Mouse (Mus musculus) brown adipose tissue, adult 24 weeks (tissue): ENCODE measurements around the gene Btbd1. TPM values are rescaled to one million over a fixed set of nuclear protein-coding genes. Genes with fewer than 3 reads are reported as not detected.

ENCODE experiments used
- H3K27ac ChIP-seq: fragments of 200-500 bp; replicated peaks from 2 replicates; pipeline ENCODE4 v1.5.1; 2012; ENCODE audit warnings: low read depth, mild to moderate bottlenecking, low read length
- H3K4me1 ChIP-seq: fragments of 200-500 bp; 2 replicates; pipeline ENCODE4 v1.6.1; 2012; ENCODE audit warnings: low read length, mixed read lengths; ENCODE audit not compliant: control insufficient read depth, insufficient read depth, insufficient read length
- H3K4me3 ChIP-seq: fragments of 200-500 bp; 2 replicates; pipeline ENCODE4 v1.5.1; 2012; ENCODE audit warnings: low read depth, mild to moderate bottlenecking, low read length, moderate library complexity; ENCODE audit not compliant: insufficient read depth
- polyA plus RNA-seq: library from polyadenylated mRNA; stranded (reverse); fragments of >200 nt; gene quantifications from 2 replicates; pipeline ENCODE4 v1.2.4, GENCODE M21; 2012; ENCODE audit not compliant: missing spikeins, insufficient read depth, insufficient read length

Gene Btbd1
- polyA plus RNA-seq = 193 and 285 TPM in 2 replicates

- H3K27ac ChIP-seq = peak within 1 kb of the TSS; percentile 90
- H3K4me1 ChIP-seq = peaks cover 22% of the 10 kb centered on the region
- H3K4me3 ChIP-seq = peak within 1 kb of the TSS; percentile 98
Observed at GRCm38 (mm10) chr7:81829379-81829894, at the start of gene Btbd1. TSS of gene Btbd1 (minus strand) at chr7:81829431.

DNA sequence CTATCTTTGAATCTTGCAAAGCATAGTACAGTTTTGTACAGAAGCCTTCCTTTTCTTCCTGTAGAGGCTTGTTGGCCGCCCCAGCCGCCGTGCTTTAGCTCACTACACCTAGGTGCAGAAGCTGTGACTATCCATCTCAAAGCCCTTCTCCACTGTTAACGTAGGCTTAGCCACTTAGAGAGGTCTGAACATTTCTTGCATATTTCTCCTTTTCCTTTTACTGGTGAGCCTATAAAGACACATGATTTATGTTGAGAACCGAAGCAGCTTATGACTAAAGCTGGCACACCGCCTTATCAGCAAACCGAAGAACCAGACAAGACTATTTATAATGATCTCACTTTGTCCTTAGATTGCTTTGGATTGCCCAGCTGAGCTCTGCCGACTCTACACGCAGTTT lies 46.1 kb upstream of the Btbd1 start:
- H3K4me1 ChIP-seq = no peaks in the 10 kb centered on the region
- no peak overlapping the region for H3K27ac ChIP-seq
- H3K4me3 ChIP-seq = no peak overlapping the region

GRCm38 (mm10) chr7:81874636-81875035 lies 45.4 kb upstream of the Btbd1 start:
- H3K4me1 ChIP-seq = no peaks in the 10 kb centered on the region
- H3K27ac ChIP-seq = no peak overlapping the region
- no peak overlapping the region for H3K4me3 ChIP-seq

- no peaks in the 10 kb centered on the region for H3K4me1 ChIP-seq
- no peak overlapping the region for H3K4me3 ChIP-seq
- no peak overlapping the region for H3K27ac ChIP-seq
Observed at GRCm38 (mm10) chr7:81873807-81874206, 44.6 kb upstream of the Btbd1 start.

GRCm38 (mm10) chr7:81872493-81873013 lies 43.3 kb upstream of the Btbd1 start:
- Histone ChIP-seq H3K27ac (no peak overlapping the region), H3K4me1 (no peaks in the 10 kb centered on the region), H3K4me3 (no peak overlapping the region)

GRCm38 (mm10) chr7:81868158-81868557 lies 38.9 kb upstream of the Btbd1 start:
- H3K4me1 ChIP-seq = peaks cover 12% of the 10 kb centered on the region
- H3K4me3 ChIP-seq = no peak overlapping the region
- peak overlapping the region; percentile 62 for H3K27ac ChIP-seq

- H3K27ac ChIP-seq = peak overlapping the region; percentile 62
Observed at GRCm38 (mm10) chr7:81867231-81867930, 38.1 kb upstream of the Btbd1 start.

GRCm38 (mm10) chr7:81865937-81866336 lies 36.7 kb upstream of the Btbd1 start:
- Histone ChIP-seq H3K27ac (no peak overlapping the region), H3K4me1 (peaks cover 20% of the 10 kb centered on the region), H3K4me3 (no peak overlapping the region)

More at GRCm38 (mm10) chr7:81867231-81867930, 38.1 kb upstream of the Btbd1 start:
- peaks cover 17% of the 10 kb centered on the region for H3K4me1 ChIP-seq
- H3K4me3 ChIP-seq = no peak overlapping the region

GRCm38 (mm10) chr7:81864552-81864951 lies 35.3 kb upstream of the Btbd1 start:
- H3K4me1 ChIP-seq = peaks cover 26% of the 10 kb centered on the region
- no peak overlapping the region for H3K4me3 ChIP-seq
- peak overlapping the region; percentile 97 for H3K27ac ChIP-seq

DNA sequence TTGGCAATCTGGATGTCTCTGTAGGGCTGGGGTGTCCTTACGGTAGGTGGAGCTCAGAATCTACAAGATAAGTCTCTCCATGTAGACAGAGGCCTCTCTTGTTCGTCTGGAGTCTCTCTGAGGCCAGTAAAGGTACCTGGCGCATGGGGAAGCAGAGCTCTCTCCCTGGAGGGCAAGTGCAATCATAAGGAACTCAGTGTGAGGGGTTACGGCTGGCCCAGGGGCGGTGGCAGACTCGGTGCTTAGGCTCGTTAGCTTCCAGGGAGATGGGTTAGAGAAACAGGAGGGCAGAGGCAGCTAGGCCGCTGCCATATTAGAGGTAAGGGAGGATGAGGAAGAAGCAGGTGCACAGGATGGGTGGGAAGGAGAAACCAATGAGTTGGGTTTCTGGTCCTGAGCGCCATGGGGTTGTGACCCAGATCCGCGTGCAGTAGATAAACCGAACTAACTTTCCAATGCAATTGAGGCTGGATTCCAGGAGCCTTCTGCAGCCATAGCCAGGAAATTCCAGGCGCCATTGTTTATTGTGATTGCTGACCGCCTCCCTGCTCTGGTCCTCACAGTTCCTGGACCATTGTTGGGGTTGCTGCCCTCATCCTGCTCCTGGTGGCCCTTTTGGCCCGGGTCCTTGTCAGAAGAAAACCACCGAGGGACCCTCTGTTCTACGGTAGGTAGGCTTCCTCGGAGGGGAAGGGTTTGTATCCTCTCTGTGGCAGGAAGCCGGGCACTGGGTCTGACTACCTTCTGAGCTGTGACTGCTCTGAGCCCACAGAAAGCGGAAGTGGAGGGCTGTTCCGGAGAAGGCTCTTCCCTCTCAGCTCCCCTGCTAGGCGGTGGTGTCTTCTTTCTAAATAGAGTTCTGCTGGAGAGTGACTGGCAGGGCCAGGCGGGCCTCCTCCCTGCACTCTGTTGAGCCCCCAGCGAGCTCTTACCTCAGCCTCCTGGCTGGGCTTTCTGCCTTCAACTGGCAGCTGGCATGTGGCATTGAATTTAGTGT lies 33.7 kb upstream of the Btbd1 start:
- peaks cover 29% of the 10 kb centered on the region for H3K4me1 ChIP-seq
- peak overlapping the region; percentile 50 for H3K4me3 ChIP-seq
- peak overlapping the region; percentile 97 for H3K27ac ChIP-seq

GRCm38 (mm10) chr7:81861921-81862320 lies 32.7 kb upstream of the Btbd1 start:
- no peak overlapping the region for H3K4me3 ChIP-seq
- H3K4me1 ChIP-seq = peaks cover 25% of the 10 kb centered on the region

DNA sequence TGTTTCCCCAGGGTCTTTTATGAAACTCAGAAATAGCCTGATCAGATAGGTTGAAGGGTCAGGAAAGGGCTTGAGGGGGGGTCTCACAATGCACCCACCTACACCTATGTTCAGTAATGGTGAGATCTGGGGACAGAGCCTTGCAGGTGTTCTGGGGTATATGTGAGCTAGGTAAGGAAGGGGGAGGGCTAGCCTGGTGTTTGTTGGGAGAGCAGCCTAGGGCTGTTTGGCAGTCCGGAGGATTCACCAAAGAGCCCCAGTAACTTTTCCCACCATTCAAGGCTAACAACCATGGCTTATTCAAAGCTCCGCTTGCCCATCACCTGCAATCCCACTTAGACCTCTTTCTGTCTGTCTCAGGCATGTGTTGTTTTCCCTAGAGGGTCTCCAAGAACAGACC lies 32.2 kb upstream of the Btbd1 start:
- H3K4me3 ChIP-seq = peak overlapping the region; percentile 88; the same call in 1 of the 2 replicates
- peak overlapping the region; percentile 74; the same call in 1 of the 2 replicates for H3K27ac ChIP-seq
- peaks cover 25% of the 10 kb centered on the region for H3K4me1 ChIP-seq

More at GRCm38 (mm10) chr7:81861921-81862320, 32.7 kb upstream of the Btbd1 start:
- peak overlapping the region; percentile 97 for H3K27ac ChIP-seq

- peaks cover 25% of the 10 kb centered on the region for H3K4me1 ChIP-seq
- peak overlapping the region; percentile 74 for H3K27ac ChIP-seq
- peak overlapping the region; percentile 88 for H3K4me3 ChIP-seq
Observed at GRCm38 (mm10) chr7:81860996-81861395, 31.8 kb upstream of the Btbd1 start.

DNA sequence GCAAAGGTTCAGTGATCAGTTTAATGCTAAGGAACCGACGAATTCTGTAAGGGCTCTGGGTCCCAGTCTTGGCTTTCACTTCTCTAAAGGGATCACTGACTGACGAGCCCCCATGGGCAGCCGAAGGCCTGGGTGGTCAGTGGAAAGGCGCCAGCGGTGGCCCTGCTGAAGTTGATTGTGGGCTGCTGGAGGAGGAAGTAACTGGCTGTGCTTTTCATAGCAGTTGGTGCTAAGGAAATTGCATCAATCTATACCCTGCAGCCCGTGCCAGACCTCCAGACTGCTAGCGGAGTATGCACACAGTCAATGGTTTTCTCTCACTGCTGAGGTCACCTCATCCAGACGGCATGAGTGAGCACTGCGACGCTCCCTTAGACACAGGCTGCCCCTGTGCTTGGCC lies 30.8 kb upstream of the Btbd1 start:
- Histone ChIP-seq H3K4me1 (peaks cover 25% of the 10 kb centered on the region), H3K27ac (peak overlapping the region; percentile 84), H3K4me3 (peak overlapping the region; percentile 88)
